Mouse (Mus musculus) urinary bladder, adult 18-20 months (tissue): ENCODE results near the gene Vmn2r56.
"Not testable (repeated sequence)": the region's sequence is repeated elsewhere in the genome, so short reads cannot be mapped to it uniquely, and the experiment has no call there.

Experiments
- DNase-seq, 2 experiments: peaks; one replicate each; pipeline ENCODE4 v3.0.0; 2022; ENCODE audit warnings: low spot score in 2 of 2, mixed read lengths in 2 of 2

The Vmn2r56 gene

DNA sequence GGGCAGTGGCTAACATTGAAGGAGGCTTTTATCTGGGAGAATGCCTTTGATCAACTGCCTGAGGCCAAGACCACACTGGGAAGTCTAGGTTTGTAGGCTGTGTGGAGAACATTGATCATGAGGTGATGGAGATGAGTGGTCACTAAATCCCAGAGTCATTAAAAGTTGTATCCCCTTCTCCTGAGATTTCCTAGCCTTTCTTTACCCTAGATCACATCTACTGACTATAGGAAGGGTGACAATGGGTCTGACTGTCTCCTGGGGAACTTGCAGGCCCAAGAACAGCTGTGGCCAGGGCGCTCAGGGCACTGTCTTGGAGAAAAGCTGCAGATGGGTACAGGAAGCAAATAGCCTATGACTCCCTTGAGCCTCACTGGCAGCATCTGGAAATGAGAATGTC is at the start of gene Vmn2r56:
Gene Vmn2r56 (minus strand): TSS at position 101 of the 400 bp plus-strand sequence.
- no peak for DNase-seq

GRCm38 (mm10) chr7:12780151-12780830 is 45.5 kb upstream of the Vmn2r56 start:
- DNase-seq, result peak; percentile 29 to 31

- no peak for DNase-seq
These were observed 45.0 kb upstream of the Vmn2r56 start for GRCm38 (mm10) chr7:12779782-12780150.

GRCm38 (mm10) chr7:12779141-12779540 is 44.3 kb upstream of the Vmn2r56 start:
- no peak for DNase-seq

DNA sequence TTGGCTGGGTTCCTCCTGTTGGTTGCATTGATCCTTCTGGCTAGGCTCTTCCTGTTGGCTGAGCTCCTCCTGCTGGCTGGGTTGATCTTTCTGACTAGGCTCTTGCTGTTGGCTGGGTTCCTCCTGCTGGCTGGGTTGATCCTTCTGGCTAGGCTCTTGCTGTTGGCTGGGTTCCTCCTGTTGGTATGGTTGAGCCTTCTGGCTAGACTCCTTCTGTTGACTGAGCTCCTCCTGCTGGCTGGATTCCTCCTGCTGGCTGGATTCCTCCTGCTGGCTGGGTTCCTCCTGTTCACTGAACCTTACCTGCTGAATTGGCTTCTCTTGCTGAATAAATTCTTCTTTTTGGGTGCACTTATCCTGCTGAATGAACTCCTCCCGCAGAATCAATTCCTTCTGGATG is 39.8 kb upstream of the Vmn2r56 start:
- DNase-seq, result no peak

DNA sequence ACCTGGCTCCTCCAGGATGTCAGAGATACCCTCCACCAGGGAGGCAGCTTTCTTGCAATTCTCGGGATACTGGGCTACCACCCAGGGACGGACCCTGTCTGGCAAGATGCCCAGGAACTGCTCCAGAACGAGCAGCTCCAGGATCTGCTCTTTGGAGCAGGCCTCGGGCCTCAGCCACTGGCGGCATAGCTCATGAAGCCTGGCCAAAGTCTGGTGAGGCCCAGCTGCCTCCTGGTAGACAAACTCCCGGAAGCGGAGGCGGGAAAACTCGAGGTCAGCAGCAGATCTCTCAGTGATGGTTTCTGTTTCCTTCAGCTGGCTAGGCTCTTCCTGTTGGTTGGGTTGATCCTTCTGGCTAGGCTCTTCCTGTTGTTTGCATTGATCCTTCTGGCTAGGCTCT is 39.3 kb upstream of the Vmn2r56 start:
- DNase-seq, result no peak

GRCm38 (mm10) chr7:12749431-12750198 is 14.8 kb upstream of the Vmn2r56 start:
- DNase-seq, result no peak

GRCm38 (mm10) chr7:12684903-12685302 is 49.9 kb downstream of the Vmn2r56 start, which contains the start of gene Vmn2r55:
TSS of gene Vmn2r55 (minus strand) at chr7:12685003.
- not testable (repeated sequence) for DNase-seq

GRCm38 (mm10) chr7:12640219-12640618 is 94.6 kb downstream of the Vmn2r56 start, which contains the start of gene Vmn2r54:
TSS of gene Vmn2r54 (minus strand) at chr7:12640319.
- not testable (repeated sequence) for DNase-seq
